Mouse (Mus musculus) testis, adult 2 months (tissue): Measurements from ENCODE around the gene Fntb.

Experiments
- CTCF ChIP-seq: fragments of 200-500 bp; IDR thresholded peaks from 2 replicates; pipeline ENCODE4 v1.5.1; 2012; ENCODE audit warnings: low read depth, mild to moderate bottlenecking, inconsistent platforms, low read length, moderate library complexity; ENCODE audit not compliant: control insufficient read depth, insufficient read depth, insufficient replicate concordance
- POLR2A ChIP-seq: fragments of 200-500 bp; IDR thresholded peaks from 2 replicates; pipeline ENCODE4 v1.6.1; 2012; ENCODE audit warnings: low read depth, mild to moderate bottlenecking, inconsistent platforms, low read length, moderate library complexity; ENCODE audit not compliant: control insufficient read depth

GRCm38 (mm10) chr12:76822651-76823041, 57.3 kb downstream of the Fntb start, which contains the start of gene Rab15:
- TF ChIP-seq POLR2A (no peak), CTCF (no peak)
